Mouse (Mus musculus) embryonic fibroblast, embryonic 13.5 days (primary cell): ENCODE data around the gene Kalrn.

Experiments
- CTCF ChIP-seq: IDR thresholded peaks from 2 replicates; pipeline ENCODE4 v1.5.1; 2011; ENCODE audit warnings: mild to moderate bottlenecking, control low read depth, low read length, moderate library complexity, borderline replicate concordance; ENCODE audit not compliant: insufficient read depth
- POLR2A ChIP-seq: IDR thresholded peaks from 2 replicates; pipeline ENCODE4 v1.6.1; 2011; ENCODE audit warnings: low read depth, mild to moderate bottlenecking, control low read depth, low read length, moderate library complexity

- no peak for TF ChIP-seq CTCF
- no peak for TF ChIP-seq POLR2A
Measured at GRCm38 (mm10) chr16:34029790-34030189, 543.5 kb downstream of the Kalrn start.
